Comparison of ENCODE assay signal across 9 mouse cellular contexts in the genomic region with DNA sequence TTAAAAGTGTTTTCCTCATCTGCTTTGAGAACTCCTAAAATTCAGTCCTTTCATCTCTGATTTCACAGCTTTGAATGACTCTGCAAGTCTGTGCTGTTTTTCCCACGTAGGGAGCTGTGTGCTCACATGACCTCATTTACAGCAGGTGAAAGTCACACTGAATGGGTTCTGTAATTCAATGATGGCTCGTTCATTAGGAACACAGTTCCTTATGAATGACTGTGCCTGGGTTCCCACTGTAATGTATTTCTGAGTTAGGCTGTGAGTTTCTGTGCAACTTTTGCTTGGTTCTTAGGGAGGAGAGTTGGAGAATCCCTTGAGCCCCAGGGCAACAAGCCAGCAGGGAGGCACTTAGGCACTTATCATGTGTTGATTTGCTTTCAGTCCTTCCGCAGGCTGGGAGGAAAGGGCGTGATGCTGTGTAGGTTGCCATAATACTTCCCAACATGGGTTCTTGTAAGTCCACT. TPM values are rescaled to one million over a fixed set of nuclear protein-coding genes. Genes with fewer than 3 reads are reported as not detected.
DNase-seq lines count a peak whose midpoint lies in the region; ATAC-seq lines count a peak whose summit lies in the region.
"Had no signal": no experiment of that assay in that cellular context is flagged by ENCODE, and none has a peak within 500 bp of the region (broad histone marks: within the 10 kb centered on the region; RNA-seq: fewer than 3 reads in every experiment).

No protein-coding gene starts in this region.

- 0 out of 2 replicates have a peak, but pooled peaks have one; percentile 43 for ATAC-seq in hindbrain, embryonic 12.5 days (ENCODE audit: low FRiP score)
- ATAC-seq in forebrain, embryonic 14.5 days: peak; percentile 26; the same call in 1 of the 2 replicates

- no peak overlapping the region for H3K4me3 ChIP-seq in hindbrain, embryonic 12.5 days
- H3K4me3 ChIP-seq in hindbrain, embryonic 10.5 days: no peak overlapping the region
- H3K4me3 ChIP-seq in forebrain, embryonic 14.5 days (ENCODE audit: low read depth, low read length): no peak overlapping the region

- H3K9me3 ChIP-seq in hindbrain, embryonic 12.5 days (replicated peaks): no peaks in the 10 kb centered on the region
- no peaks in the 10 kb centered on the region for H3K9me3 ChIP-seq in hindbrain, embryonic 10.5 days
- H3K9me3 ChIP-seq in forebrain, embryonic 14.5 days (replicated peaks; ENCODE audit: control insufficient read depth, low read length): no peaks in the 10 kb centered on the region

- no peaks in the 10 kb centered on the region for H3K4me1 ChIP-seq in hindbrain, embryonic 12.5 days
- H3K4me1 ChIP-seq in hindbrain, embryonic 10.5 days (replicated peaks): no peaks in the 10 kb centered on the region
- no peaks in the 10 kb centered on the region for H3K4me1 ChIP-seq in forebrain, embryonic 14.5 days (ENCODE audit: control insufficient read depth, insufficient read depth, low read length)

- WGBS in hindbrain, embryonic 12.5 days: 32% methylated on average over 4 of the region's 4 CpGs
- 38% methylated on average over 4 of the region's 4 CpGs for WGBS in hindbrain, embryonic 10.5 days
- WGBS in forebrain, embryonic 14.5 days: 9% methylated on average over 4 of the region's 4 CpGs

- DNase-seq in hindbrain, embryonic 10.5 days (ENCODE audit: low spot score): no peak
- peak; percentile 22 for DNase-seq in forebrain, embryonic 14.5 days (ENCODE audit: low spot score)
- DNase-seq in heart, postnatal 4 days: peak; percentile 23
- peak; percentile 9 for DNase-seq in lung, postnatal 10 days
- DNase-seq in frontal cortex, adult 2 months (ENCODE audit: extremely low spot score in 1 of 2, low spot score in 1 of 2): no peak
- DNase-seq in cerebellum, adult 11-12 months: no peak
- no peak for DNase-seq in right cerebral cortex, postnatal 10 days (ENCODE audit: low spot score in 2 of 2)
- DNase-seq: cerebellum, adult 9-10 months had no signal

- H3K4me2 ChIP-seq in hindbrain, embryonic 12.5 days (replicated peaks): no peak overlapping the region
- H3K4me2 ChIP-seq in forebrain, embryonic 14.5 days (ENCODE audit: low read length): no peak overlapping the region

- no peaks in the 10 kb centered on the region for H3K27me3 ChIP-seq in hindbrain, embryonic 12.5 days
- no peaks in the 10 kb centered on the region for H3K27me3 ChIP-seq in hindbrain, embryonic 10.5 days (ENCODE audit: insufficient read depth, poor library complexity, severe bottlenecking)
- no peaks in the 10 kb centered on the region for H3K27me3 ChIP-seq in forebrain, embryonic 14.5 days (replicated peaks; ENCODE audit: control insufficient read depth, insufficient read depth, low read length)

- no peak overlapping the region for H3K9ac ChIP-seq in hindbrain, embryonic 12.5 days
- no peak overlapping the region for H3K9ac ChIP-seq in forebrain, embryonic 14.5 days (ENCODE audit: low read length)

- H3K36me3 ChIP-seq in hindbrain, embryonic 12.5 days: no peaks in the 10 kb centered on the region
- no peaks in the 10 kb centered on the region for H3K36me3 ChIP-seq in hindbrain, embryonic 10.5 days
- H3K36me3 ChIP-seq in forebrain, embryonic 14.5 days (ENCODE audit: control insufficient read depth, insufficient read depth, low read length): no peaks in the 10 kb centered on the region

- H3K27ac ChIP-seq in hindbrain, embryonic 12.5 days: no peak overlapping the region
- H3K27ac ChIP-seq in hindbrain, embryonic 10.5 days: no peak overlapping the region
- H3K27ac ChIP-seq in forebrain, embryonic 14.5 days (ENCODE audit: low read depth, low read length): no peak overlapping the region

RNA-seq across cellular contexts. Expression of gene Grin3a, which starts 46.3 kb away (rescaled TPM):
- polyA plus RNA-seq in hindbrain, embryonic 12.5 days (2016; fragmentation: Nextera tagmentation; extraction: Ambion mirVana): 4.2 and 4.4 TPM in 2 replicates
- polyA plus RNA-seq in hindbrain, embryonic 10.5 days (2016; fragmentation: Nextera tagmentation; extraction: Ambion mirVana): 0.51 and 0.73 TPM in 2 replicates
- polyA plus RNA-seq in forebrain, embryonic 14.5 days (2014; fragmentation: Nextera tagmentation; extraction: Ambion mirVana): 5.8 and 8.7 TPM in 2 replicates
- total RNA-seq in heart, postnatal 4 days (2021): under 1 TPM; 0.19 to 0.25 TPM
- 10.9 and 16.9 TPM in 2 replicates for polyA plus RNA-seq in frontal cortex, adult 2 months (2012; rRNA removed)

Comparison
In these comparisons a context has a peak if more than half of its experiments do, and no peak if none do; other contexts are left out.
1. DNase-seq: peak in forebrain, embryonic 14.5 days (single experiment), heart, postnatal 4 days (single experiment) and lung, postnatal 10 days (single experiment); none in hindbrain, embryonic 10.5 days (single experiment), frontal cortex, adult 2 months (0 of 2), cerebellum, adult 11-12 months (single experiment) and right cerebral cortex, postnatal 10 days (0 of 2).